Mouse (Mus musculus) ES-E14 (cell line): ENCODE results near the gene Dnaic2.

Source experiments
- CHD2 ChIP-seq: IDR thresholded peaks from 2 replicates; pipeline ENCODE4 v1.6.1; 2014; ENCODE audit warnings: mild to moderate bottlenecking, low read depth, low read length, inconsistent platforms
- HCFC1 ChIP-seq: IDR thresholded peaks from 2 replicates; pipeline ENCODE4 v1.6.1; 2012; ENCODE audit warnings: low read length, inconsistent platforms, borderline replicate concordance; ENCODE audit not compliant: insufficient read depth
- ZC3H11A ChIP-seq: IDR thresholded peaks from 2 replicates; pipeline ENCODE4 v1.6.1; 2012; ENCODE audit warnings: low read depth, mild to moderate bottlenecking, inconsistent platforms, low read length, borderline replicate concordance
- ZNF384 ChIP-seq: IDR thresholded peaks from 2 replicates; pipeline ENCODE4 v1.6.1; 2012; ENCODE audit warnings: low read depth, low read length, inconsistent platforms

DNA sequence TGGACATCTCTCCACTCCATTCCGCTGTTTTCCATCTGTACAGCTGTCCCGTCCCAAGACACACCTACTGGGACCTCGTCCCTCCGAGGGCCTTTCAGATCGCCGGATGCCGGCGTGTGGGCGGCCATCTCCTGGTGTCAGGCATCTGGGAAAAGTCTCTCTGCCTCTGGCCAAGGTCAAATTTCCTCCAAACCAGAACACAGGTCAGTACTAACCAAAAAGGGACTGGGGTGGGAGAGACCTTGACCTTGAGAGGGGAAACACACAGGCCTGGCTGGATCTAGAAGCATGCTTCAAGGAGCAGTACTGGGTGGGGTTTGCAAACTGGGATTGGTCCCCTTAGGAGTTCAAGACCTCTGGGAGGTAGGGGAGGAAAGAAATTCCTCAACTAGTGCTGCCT is 62.5 kb downstream of the Dnaic2 start:
- no peak for TF ChIP-seq ZC3H11A
- TF ChIP-seq HCFC1: no peak
- no peak for TF ChIP-seq CHD2
- no peak for TF ChIP-seq ZNF384
